Mouse (Mus musculus): ENCODE measurements around the gene Ndufb10. TPM values are rescaled to one million over a fixed set of nuclear protein-coding genes. Genes with fewer than 3 reads are reported as not detected.

The Ndufb10 gene
- polyA plus RNA-seq, 1 experiment from 2014 or later: 376 TPM

DNA sequence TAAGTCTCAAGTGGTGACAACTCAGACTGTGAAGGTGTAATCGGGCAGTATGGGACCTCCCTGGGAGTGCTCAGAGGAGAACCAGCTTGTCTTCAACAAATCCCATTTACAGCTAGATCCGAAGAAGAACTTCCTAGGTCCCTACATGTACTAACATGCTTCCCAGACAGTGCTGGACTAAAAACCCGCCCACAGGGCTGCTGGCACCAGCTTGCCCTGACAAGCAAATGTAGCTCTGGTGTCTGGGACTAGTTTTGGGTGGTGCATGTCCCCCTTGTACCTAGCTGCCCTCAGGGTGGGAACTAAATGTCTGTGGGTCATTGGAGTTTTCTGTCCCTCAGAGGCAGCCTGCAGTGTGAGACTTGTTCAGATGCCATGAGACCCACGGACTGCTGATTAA is 27.2 kb upstream of the Ndufb10 start:
- H3K27me3 ChIP-seq (replicated peaks; ENCODE audit: control insufficient read depth, insufficient read depth, low read length): peaks cover 49% of the 10 kb centered on the region
- H3K27ac ChIP-seq (ENCODE audit: low read length): no peak overlapping the region
- H3K4me1 ChIP-seq (ENCODE audit: control insufficient read depth, insufficient read depth, low read length): peaks cover 16% of the 10 kb centered on the region; the same call in 1 of the 2 replicates
- no peak overlapping the region for H3K9ac ChIP-seq (ENCODE audit: low read depth, low read length)
- no peak overlapping the region for H3K4me3 ChIP-seq (ENCODE audit: low read length)
- 20% methylated on average over 4 of the region's 4 CpGs for WGBS
- no peaks in the 10 kb centered on the region for H3K9me3 ChIP-seq (ENCODE audit: control insufficient read depth, low read length)
- H3K4me2 ChIP-seq (ENCODE audit: low read depth, low read length): no peak overlapping the region
- no peak for ATAC-seq
- H3K36me3 ChIP-seq (ENCODE audit: control insufficient read depth, insufficient read depth, low read length): no peaks in the 10 kb centered on the region

DNA sequence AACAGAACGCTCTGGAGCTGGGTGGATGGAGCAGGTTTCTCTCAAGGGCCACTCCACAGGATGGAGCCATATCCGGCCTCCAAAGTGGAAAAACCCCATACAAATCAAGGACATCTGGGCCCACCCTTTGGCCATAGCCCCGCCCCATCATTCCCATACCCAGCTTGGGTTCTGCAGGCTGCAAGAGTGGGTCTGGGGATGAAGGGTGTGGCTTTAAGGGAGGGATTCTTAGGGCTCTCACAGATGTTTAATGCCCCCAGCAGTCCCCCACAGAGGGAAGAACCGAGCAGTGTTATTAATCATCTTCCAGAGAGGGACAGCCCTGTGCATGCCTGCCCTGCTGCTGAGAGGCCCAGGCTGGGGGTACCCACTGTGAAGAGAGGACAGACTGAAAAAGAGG is 22.7 kb upstream of the Ndufb10 start:
- no peak overlapping the region for H3K9ac ChIP-seq (ENCODE audit: low read depth, low read length)
- H3K4me3 ChIP-seq (ENCODE audit: low read length): no peak overlapping the region
- WGBS: 43% methylated on average over 4 of the region's 4 CpGs

DNA sequence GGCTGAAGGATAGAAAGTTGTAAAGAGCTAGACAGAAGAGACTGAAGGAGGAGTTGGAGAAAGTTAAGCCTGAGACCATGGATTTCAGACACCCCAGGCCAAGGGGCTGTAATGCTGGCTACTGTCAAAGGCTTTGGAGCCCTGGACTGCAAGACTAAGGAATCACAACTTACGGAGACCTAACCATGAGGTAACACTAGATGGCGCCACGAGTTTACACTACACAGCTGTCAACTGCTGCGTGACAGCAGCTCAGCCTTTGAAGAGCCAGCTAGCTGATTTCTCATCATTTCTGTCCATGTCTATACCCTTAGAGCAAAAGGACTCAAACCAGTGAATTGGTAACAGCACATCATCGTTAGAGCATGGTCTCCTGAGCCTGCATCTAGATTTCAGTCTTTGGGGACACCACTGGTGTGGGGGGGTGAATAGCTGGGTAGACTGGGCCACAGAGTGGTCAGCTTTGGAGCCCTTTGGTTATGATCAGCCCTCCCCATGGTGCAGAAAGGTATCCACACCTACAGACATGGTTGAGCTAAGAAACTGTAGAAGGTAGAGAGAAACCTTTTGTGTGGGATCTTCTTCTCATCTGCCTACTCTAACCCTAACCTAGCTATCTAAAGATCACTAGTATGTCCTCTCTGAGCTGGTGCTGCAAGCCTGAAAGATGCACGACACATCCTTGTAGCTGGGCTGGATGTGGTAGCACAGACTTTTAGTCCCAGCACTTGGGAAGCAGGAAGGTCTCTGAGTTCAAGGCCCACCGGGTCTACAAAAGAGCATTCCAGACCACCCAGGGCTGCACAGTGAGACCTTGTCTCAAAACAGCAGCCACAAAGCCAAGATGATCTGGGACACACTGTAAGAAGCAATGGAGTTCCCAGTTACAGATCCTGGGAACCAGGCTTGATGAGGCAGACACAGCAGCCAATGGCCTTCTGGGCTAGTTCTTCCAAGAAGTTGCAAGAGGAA is 21.5 kb upstream of the Ndufb10 start:
- ATAC-seq: peak; percentile 73
- WGBS: 22% methylated on average over 7 of the region's 7 CpGs
- H3K4me1 ChIP-seq (ENCODE audit: control insufficient read depth, insufficient read depth, low read length): peaks cover 6% of the 10 kb centered on the region; the same call in 1 of the 2 replicates
- no peaks in the 10 kb centered on the region for H3K36me3 ChIP-seq (ENCODE audit: control insufficient read depth, insufficient read depth, low read length)
- H3K9ac ChIP-seq (ENCODE audit: low read depth, low read length): no peak overlapping the region
- no peaks in the 10 kb centered on the region for H3K9me3 ChIP-seq (ENCODE audit: control insufficient read depth, low read length)
- H3K4me2 ChIP-seq (ENCODE audit: low read depth, low read length): no peak overlapping the region
- H3K4me3 ChIP-seq (ENCODE audit: low read length): no peak overlapping the region
- no peak overlapping the region for H3K27ac ChIP-seq (ENCODE audit: low read length)
- peaks cover 9% of the 10 kb centered on the region; the same call in 1 of the 2 replicates for H3K27me3 ChIP-seq (replicated peaks; ENCODE audit: control insufficient read depth, insufficient read depth, low read length)

More for the DNA sequence above, 22.7 kb upstream of the Ndufb10 start:
- H3K27ac ChIP-seq (ENCODE audit: low read length): no peak overlapping the region
- H3K27me3 ChIP-seq (replicated peaks; ENCODE audit: control insufficient read depth, insufficient read depth, low read length): peaks cover 18% of the 10 kb centered on the region
- H3K36me3 ChIP-seq (ENCODE audit: control insufficient read depth, insufficient read depth, low read length): no peaks in the 10 kb centered on the region
- H3K4me1 ChIP-seq (ENCODE audit: control insufficient read depth, insufficient read depth, low read length): peaks cover 6% of the 10 kb centered on the region; the same call in 1 of the 2 replicates
- no peak overlapping the region for H3K4me2 ChIP-seq (ENCODE audit: low read depth, low read length)
- H3K9me3 ChIP-seq (ENCODE audit: control insufficient read depth, low read length): no peaks in the 10 kb centered on the region
- ATAC-seq: no peak

DNA sequence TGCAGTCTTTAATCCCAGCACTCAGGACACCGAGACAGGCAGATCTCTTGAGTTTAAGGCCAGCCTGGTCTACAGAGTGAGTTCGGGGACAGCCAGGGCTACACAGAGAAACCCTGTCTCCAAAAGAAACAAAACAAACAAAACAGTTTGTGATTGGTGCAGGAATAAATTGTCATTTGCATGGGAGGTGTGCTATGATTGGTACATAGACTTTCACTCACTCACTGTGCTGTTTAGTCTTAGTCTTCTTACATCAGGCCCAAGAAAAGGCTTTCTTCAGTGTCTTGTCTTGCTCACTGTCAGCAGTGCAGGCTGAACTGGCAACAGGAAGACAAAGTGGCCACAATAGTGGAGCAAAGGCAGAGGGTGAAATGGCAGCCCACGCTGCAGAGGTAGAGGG is 20.1 kb upstream of the Ndufb10 start:
- H3K36me3 ChIP-seq (ENCODE audit: control insufficient read depth, insufficient read depth, low read length): no peaks in the 10 kb centered on the region
- no peak overlapping the region for H3K9ac ChIP-seq (ENCODE audit: low read depth, low read length)
- no peak for ATAC-seq
- 77% methylated on average over 3 of the region's 3 CpGs for WGBS
- no peak overlapping the region for H3K4me2 ChIP-seq (ENCODE audit: low read depth, low read length)
- peaks cover 6% of the 10 kb centered on the region; the same call in 1 of the 2 replicates for H3K4me1 ChIP-seq (ENCODE audit: control insufficient read depth, insufficient read depth, low read length)
- H3K4me3 ChIP-seq (ENCODE audit: low read length): no peak overlapping the region
- H3K27me3 ChIP-seq (replicated peaks; ENCODE audit: control insufficient read depth, insufficient read depth, low read length): no peaks in the 10 kb centered on the region
- no peak overlapping the region for H3K27ac ChIP-seq (ENCODE audit: low read length)
- H3K9me3 ChIP-seq (ENCODE audit: control insufficient read depth, low read length): no peaks in the 10 kb centered on the region

DNA sequence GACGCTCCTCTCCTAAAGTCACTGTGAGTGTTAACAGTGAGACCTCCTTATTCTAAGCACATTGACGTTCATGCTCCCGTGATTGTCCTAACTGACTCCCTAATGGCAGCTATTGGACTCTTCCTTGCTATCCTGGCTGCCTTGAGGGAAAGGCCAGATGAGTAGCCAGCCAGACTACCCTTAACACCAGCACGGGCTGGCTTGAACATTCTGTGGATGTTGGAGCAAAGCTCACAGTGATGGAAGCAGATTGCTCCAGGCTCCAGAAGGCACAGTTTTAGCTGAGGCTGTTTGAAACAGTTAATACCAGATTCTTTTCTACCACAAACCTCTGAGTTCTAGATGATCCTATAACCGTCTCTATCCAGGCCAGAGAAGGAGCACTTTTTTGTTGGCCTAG is 19.6 kb upstream of the Ndufb10 start:
- no peak overlapping the region for H3K4me3 ChIP-seq (ENCODE audit: low read length)
- H3K4me2 ChIP-seq (ENCODE audit: low read depth, low read length): no peak overlapping the region
- H3K4me1 ChIP-seq (ENCODE audit: control insufficient read depth, insufficient read depth, low read length): peaks cover 6% of the 10 kb centered on the region; the same call in 1 of the 2 replicates
- ATAC-seq: no peak
- H3K9ac ChIP-seq (ENCODE audit: low read depth, low read length): no peak overlapping the region
- no peaks in the 10 kb centered on the region for H3K9me3 ChIP-seq (ENCODE audit: control insufficient read depth, low read length)
- no peaks in the 10 kb centered on the region for H3K27me3 ChIP-seq (replicated peaks; ENCODE audit: control insufficient read depth, insufficient read depth, low read length)
- no peak overlapping the region for H3K27ac ChIP-seq (ENCODE audit: low read length)
- H3K36me3 ChIP-seq (ENCODE audit: control insufficient read depth, insufficient read depth, low read length): no peaks in the 10 kb centered on the region
- 76% methylated on average over 5 of the region's 5 CpGs for WGBS

DNA sequence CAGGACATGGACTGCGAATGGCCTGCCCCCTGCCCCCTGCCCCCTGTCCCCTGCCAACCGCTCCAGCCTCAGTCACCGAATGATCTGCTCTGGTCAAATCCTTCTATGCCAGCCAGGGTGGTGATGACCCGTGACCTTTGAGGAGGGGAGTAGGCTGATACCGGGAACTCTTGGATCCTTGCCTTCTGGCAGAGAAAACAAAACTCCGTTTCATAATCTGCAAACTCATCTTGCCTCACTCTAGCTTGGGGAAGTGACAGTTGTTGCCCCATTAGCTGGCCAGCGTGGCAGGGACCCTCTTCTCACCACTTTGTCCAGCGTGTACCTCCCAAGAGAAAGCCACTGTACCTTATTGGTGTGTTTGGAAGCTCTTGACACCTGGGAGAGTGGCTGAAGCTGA is 18.0 kb upstream of the Ndufb10 start:
- Histone ChIP-seq H3K9ac (ENCODE audit: low read depth, low read length) (no peak overlapping the region), H3K4me3 (ENCODE audit: low read length) (no peak overlapping the region), H3K36me3 (ENCODE audit: control insufficient read depth, insufficient read depth, low read length) (no peaks in the 10 kb centered on the region), H3K9me3 (ENCODE audit: control insufficient read depth, low read length) (no peaks in the 10 kb centered on the region), H3K4me2 (ENCODE audit: low read depth, low read length) (no peak overlapping the region), H3K27me3 (replicated peaks; ENCODE audit: control insufficient read depth, insufficient read depth, low read length) (no peaks in the 10 kb centered on the region), H3K4me1 (ENCODE audit: control insufficient read depth, insufficient read depth, low read length) (peaks cover 14% of the 10 kb centered on the region), H3K27ac (ENCODE audit: low read length) (no peak overlapping the region)
- 81% methylated on average over 8 of the region's 8 CpGs for WGBS
- no peak for ATAC-seq

DNA sequence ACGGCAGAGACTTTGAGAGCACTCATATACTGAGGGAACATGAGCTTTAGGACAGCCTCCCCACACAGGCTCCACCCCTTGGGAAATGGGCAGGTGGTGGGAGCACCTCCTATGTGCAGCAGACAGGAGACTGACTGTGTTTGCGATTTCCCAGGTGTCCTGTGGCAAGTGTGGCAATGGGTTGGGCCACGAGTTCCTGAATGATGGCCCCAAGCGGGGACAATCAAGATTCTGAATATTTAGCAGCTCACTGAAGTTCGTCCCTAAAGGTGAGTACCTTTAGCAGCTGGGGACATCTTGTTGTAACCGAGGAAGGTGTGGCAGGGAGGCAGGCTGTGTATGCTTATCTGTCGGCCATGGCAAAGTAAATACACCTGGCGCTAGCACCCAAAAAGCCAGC is 15.6 kb upstream of the Ndufb10 start:
- no peaks in the 10 kb centered on the region for H3K36me3 ChIP-seq (ENCODE audit: control insufficient read depth, insufficient read depth, low read length)
- no peak overlapping the region for H3K4me2 ChIP-seq (ENCODE audit: low read depth, low read length)
- no peak overlapping the region for H3K4me3 ChIP-seq (ENCODE audit: low read length)
- no peak overlapping the region for H3K9ac ChIP-seq (ENCODE audit: low read depth, low read length)
- ATAC-seq: no peak
- peaks cover 18% of the 10 kb centered on the region for H3K4me1 ChIP-seq (ENCODE audit: control insufficient read depth, insufficient read depth, low read length)
- H3K27ac ChIP-seq (ENCODE audit: low read length): 0 out of 2 replicates have a peak overlapping the region, but pooled peaks have one; percentile 8
- no peaks in the 10 kb centered on the region for H3K27me3 ChIP-seq (replicated peaks; ENCODE audit: control insufficient read depth, insufficient read depth, low read length)
- WGBS: 64% methylated on average over 8 of the region's 8 CpGs
- H3K9me3 ChIP-seq (ENCODE audit: control insufficient read depth, low read length): no peaks in the 10 kb centered on the region

DNA sequence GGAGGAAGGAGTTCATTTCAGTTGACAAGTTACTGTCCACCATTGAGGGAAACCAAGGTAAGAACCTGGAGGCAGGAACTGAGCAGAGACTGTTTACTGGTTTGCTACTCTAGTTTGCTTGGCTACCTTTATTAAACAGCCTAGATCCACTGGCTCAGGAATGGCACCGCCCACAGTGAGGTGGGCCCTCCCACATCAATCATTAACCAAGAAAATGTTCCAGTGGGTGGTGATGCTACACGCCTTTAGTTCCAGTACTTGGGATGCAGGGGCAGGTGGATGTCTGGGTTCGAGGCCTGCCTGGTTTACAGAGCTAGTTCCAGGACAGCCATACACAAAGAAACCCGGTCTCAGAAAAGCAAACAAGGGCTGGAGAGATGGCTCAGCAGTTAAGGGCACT is 14.0 kb upstream of the Ndufb10 start:
- no peak overlapping the region for H3K9ac ChIP-seq (ENCODE audit: low read depth, low read length)
- no peak overlapping the region; the same call in 1 of the 2 replicates for H3K4me3 ChIP-seq (ENCODE audit: low read length)
- 73% methylated on average over 4 of the region's 4 CpGs for WGBS
- H3K27me3 ChIP-seq (replicated peaks; ENCODE audit: control insufficient read depth, insufficient read depth, low read length): no peaks in the 10 kb centered on the region
- ATAC-seq: no peak
- H3K27ac ChIP-seq (ENCODE audit: low read length): no peak overlapping the region
- peaks cover 18% of the 10 kb centered on the region for H3K4me1 ChIP-seq (ENCODE audit: control insufficient read depth, insufficient read depth, low read length)
- H3K36me3 ChIP-seq (ENCODE audit: control insufficient read depth, insufficient read depth, low read length): no peaks in the 10 kb centered on the region
- H3K9me3 ChIP-seq (ENCODE audit: control insufficient read depth, low read length): no peaks in the 10 kb centered on the region
- H3K4me2 ChIP-seq (ENCODE audit: low read depth, low read length): no peak overlapping the region

DNA sequence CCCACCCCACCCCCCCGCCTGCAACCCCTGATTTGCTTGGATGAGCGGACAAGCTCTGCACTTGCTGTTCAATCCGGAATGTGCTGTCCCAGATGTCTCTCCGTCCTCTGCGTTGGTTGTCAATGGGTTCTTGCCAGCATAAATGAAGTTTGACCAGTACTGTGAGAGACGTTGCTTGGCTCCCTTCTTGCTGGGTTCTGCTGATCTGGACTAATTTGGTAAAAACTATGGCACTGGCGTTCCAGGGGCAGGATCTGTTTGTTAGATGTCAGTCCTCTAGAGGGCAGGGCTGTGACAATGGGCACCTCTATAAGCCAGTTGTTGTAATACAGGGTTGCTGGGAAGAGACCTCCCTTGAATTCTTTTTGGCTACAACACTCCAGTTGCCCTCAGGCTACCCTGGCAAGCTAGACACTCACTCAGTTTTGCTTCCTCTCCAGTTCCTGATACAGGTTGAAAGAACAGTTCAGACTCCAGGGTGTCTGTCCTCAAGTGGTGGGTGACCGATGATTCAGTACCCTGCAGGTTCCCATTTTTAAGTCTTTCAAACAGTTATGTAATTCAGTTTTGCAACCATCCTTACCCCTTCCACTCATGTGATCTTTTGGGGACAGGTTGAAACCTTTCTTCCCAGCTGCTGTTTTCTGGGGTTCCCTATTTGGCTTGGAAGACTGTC is 13.0 kb upstream of the Ndufb10 start:
- Histone ChIP-seq H3K4me3 (ENCODE audit: low read length) (peak overlapping the region; percentile 71), H3K4me2 (ENCODE audit: low read depth, low read length) (peak overlapping the region; percentile 91), H3K9ac (ENCODE audit: low read depth, low read length) (peak overlapping the region; percentile 81), H3K27me3 (replicated peaks; ENCODE audit: control insufficient read depth, insufficient read depth, low read length) (no peaks in the 10 kb centered on the region), H3K36me3 (ENCODE audit: control insufficient read depth, insufficient read depth, low read length) (no peaks in the 10 kb centered on the region), H3K27ac (ENCODE audit: low read length) (no peak overlapping the region), H3K9me3 (ENCODE audit: control insufficient read depth, low read length) (no peaks in the 10 kb centered on the region), H3K4me1 (ENCODE audit: control insufficient read depth, insufficient read depth, low read length) (peaks cover 18% of the 10 kb centered on the region)
- 29% methylated on average over 8 of the region's 8 CpGs for WGBS
- no peak for ATAC-seq
